Mouse (Mus musculus) neural tube, embryonic 13.5 days (tissue): ENCODE results near the gene Ecel1. TPM values are rescaled to one million over a fixed set of nuclear protein-coding genes. Genes with fewer than 3 reads are reported as not detected.

Source experiments
- ATAC-seq: fragments of 200-750 bp; cut with Nextera tagmentation; 2 replicates; pipeline ENCODE4 v1.8.0; 2017; ENCODE audit warnings: low read depth, mild to moderate bottlenecking, moderate TSS enrichment, moderate library complexity
- H3K27ac ChIP-seq: fragments of 300-500 bp; sonication (generic); replicated peaks from 2 replicates; pipeline ENCODE4 v1.5.1; 2015; ENCODE audit warnings: moderate library complexity, mild to moderate bottlenecking, inconsistent platforms
- H3K27me3 ChIP-seq: fragments of 300-500 bp; sonication (generic); 2 replicates; pipeline ENCODE4 v1.6.1; 2015; ENCODE audit warnings: mild to moderate bottlenecking, inconsistent platforms
- H3K36me3 ChIP-seq: fragments of 300-500 bp; sonication (generic); 2 replicates; pipeline ENCODE4 v1.6.1; 2015; ENCODE audit warnings: mild to moderate bottlenecking, inconsistent platforms
- H3K4me1 ChIP-seq: fragments of 300-500 bp; sonication (generic); replicated peaks from 2 replicates; pipeline ENCODE4 v1.6.1; 2015; ENCODE audit warnings: inconsistent platforms
- H3K4me2 ChIP-seq: fragments of 300-500 bp; sonication (generic); 2 replicates; pipeline ENCODE4 v1.6.1; 2015; ENCODE audit warnings: inconsistent platforms, mild to moderate bottlenecking, moderate library complexity
- H3K4me3 ChIP-seq: fragments of 300-500 bp; sonication (generic); 2 replicates; pipeline ENCODE4 v1.5.1; 2015; ENCODE audit warnings: mild to moderate bottlenecking, inconsistent platforms
- H3K9ac ChIP-seq: fragments of 300-500 bp; sonication (generic); 2 replicates; pipeline ENCODE4 v1.6.1; 2015; ENCODE audit warnings: moderate library complexity, mild to moderate bottlenecking, inconsistent platforms
- H3K9me3 ChIP-seq: fragments of 300-500 bp; sonication (generic); 2 replicates; pipeline ENCODE4 v1.6.1; 2016; ENCODE audit warnings: inconsistent platforms
- WGBS: fragments of 180-500 bp; shearing (Covaris S2); methylation state at CpG from one replicate; pipeline ENCODE4 v1.1.7; 2015; 5-methylcytosine and 5-hydroxymethylcytosine counted together
- polyA plus RNA-seq: library from polyadenylated mRNA; unstranded; fragments of >200 nt; fragmentation: Nextera tagmentation; extraction: Ambion mirVana; gene quantifications from 2 replicates; pipeline ENCODE4 v1.2.1, GENCODE M21; 2015

Gene Ecel1
- polyA plus RNA-seq: 62.4 and 73.8 TPM in 2 replicates

GRCm38 (mm10) chr1:87156199-87156587, at the start of gene Ecel1:
TSS of gene Ecel1 (minus strand) at chr1:87156521.
- Histone ChIP-seq H3K27me3 (peaks cover 94% of the 10 kb centered on the region), H3K9ac (peak within 1 kb of the TSS; percentile 71), H3K4me1 (peaks cover 39% of the 10 kb centered on the region), H3K36me3 (no peaks in the 10 kb centered on the region), H3K9me3 (no peaks in the 10 kb centered on the region), H3K4me2 (peak within 1 kb of the TSS; percentile 62), H3K27ac (peak within 1 kb of the TSS; percentile 57; the same call in 1 of the 2 replicates), H3K4me3 (peak within 1 kb of the TSS; percentile 49)
- ATAC-seq: no peak
- WGBS: under 1% methylated on average over 11 of the region's 12 CpGs

GRCm38 (mm10) chr1:87205502-87205901, 49.2 kb upstream of the Ecel1 start:
- no peaks in the 10 kb centered on the region for H3K4me1 ChIP-seq
- H3K4me3 ChIP-seq: no peak overlapping the region
- no peak overlapping the region for H3K9ac ChIP-seq
- no peak overlapping the region for H3K27ac ChIP-seq
- WGBS: 59% methylated on average over 3 of the region's 3 CpGs
- H3K4me2 ChIP-seq: no peak overlapping the region
- H3K9me3 ChIP-seq: no peaks in the 10 kb centered on the region
- ATAC-seq: no peak
- no peaks in the 10 kb centered on the region for H3K36me3 ChIP-seq
- peaks cover 28% of the 10 kb centered on the region for H3K27me3 ChIP-seq

GRCm38 (mm10) chr1:87205038-87205437, 48.7 kb upstream of the Ecel1 start:
- H3K27me3 ChIP-seq: peaks cover 28% of the 10 kb centered on the region
- no peak overlapping the region for H3K9ac ChIP-seq
- no peak for ATAC-seq
- WGBS: 67% methylated on average over 6 of the region's 6 CpGs
- H3K4me2 ChIP-seq: no peak overlapping the region
- no peak overlapping the region for H3K27ac ChIP-seq
- no peaks in the 10 kb centered on the region for H3K36me3 ChIP-seq
- no peaks in the 10 kb centered on the region for H3K9me3 ChIP-seq
- H3K4me3 ChIP-seq: no peak overlapping the region
- H3K4me1 ChIP-seq: no peaks in the 10 kb centered on the region

- Histone ChIP-seq H3K9me3 (no peaks in the 10 kb centered on the region), H3K9ac (no peak within 1 kb of the TSS), H3K27me3 (peaks cover 28% of the 10 kb centered on the region), H3K4me1 (no peaks in the 10 kb centered on the region), H3K4me2 (no peak within 1 kb of the TSS), H3K27ac (no peak within 1 kb of the TSS), H3K36me3 (no peaks in the 10 kb centered on the region), H3K4me3 (no peak within 1 kb of the TSS)
- 87% methylated on average over 7 of the region's 7 CpGs for whole genome bisulfite sequencing
- ATAC-seq: no peak
Measured at GRCm38 (mm10) chr1:87204465-87204864, 48.1 kb upstream of the Ecel1 start, which contains the start of gene Chrng. TSS of gene Chrng (plus strand) at chr1:87204657.

GRCm38 (mm10) chr1:87203779-87204178, 47.5 kb upstream of the Ecel1 start:
- no peak overlapping the region for H3K4me3 ChIP-seq
- H3K36me3 ChIP-seq: no peaks in the 10 kb centered on the region
- no peak for ATAC-seq
- H3K9me3 ChIP-seq: no peaks in the 10 kb centered on the region
- H3K4me2 ChIP-seq: no peak overlapping the region
- 80% methylated on average over 5 of the region's 5 CpGs for WGBS
- no peaks in the 10 kb centered on the region for H3K4me1 ChIP-seq
- no peak overlapping the region for H3K9ac ChIP-seq
- H3K27me3 ChIP-seq: peaks cover 28% of the 10 kb centered on the region
- no peak overlapping the region for H3K27ac ChIP-seq

GRCm38 (mm10) chr1:87201848-87202247, 45.5 kb upstream of the Ecel1 start:
- Histone ChIP-seq H3K36me3 (no peaks in the 10 kb centered on the region), H3K4me2 (no peak overlapping the region), H3K9me3 (no peaks in the 10 kb centered on the region), H3K4me1 (no peaks in the 10 kb centered on the region), H3K9ac (no peak overlapping the region), H3K27ac (no peak overlapping the region), H3K4me3 (no peak overlapping the region), H3K27me3 (peaks cover 16% of the 10 kb centered on the region)
- ATAC-seq: no peak
- 74% methylated on average over 1 of the region's 1 CpGs for WGBS

GRCm38 (mm10) chr1:87200811-87201210, 44.5 kb upstream of the Ecel1 start:
- Histone ChIP-seq H3K9me3 (no peaks in the 10 kb centered on the region), H3K4me1 (no peaks in the 10 kb centered on the region), H3K9ac (no peak overlapping the region), H3K27me3 (peaks cover 5% of the 10 kb centered on the region), H3K4me2 (no peak overlapping the region), H3K27ac (no peak overlapping the region), H3K4me3 (no peak overlapping the region), H3K36me3 (no peaks in the 10 kb centered on the region)
- WGBS: 83% methylated on average over 2 of the region's 2 CpGs
- no peak for ATAC-seq

- ATAC-seq: no peak
- Histone ChIP-seq H3K4me3 (no peak overlapping the region), H3K4me2 (no peak overlapping the region), H3K36me3 (no peaks in the 10 kb centered on the region), H3K27ac (no peak overlapping the region), H3K4me1 (no peaks in the 10 kb centered on the region), H3K27me3 (no peaks in the 10 kb centered on the region), H3K9ac (no peak overlapping the region), H3K9me3 (no peaks in the 10 kb centered on the region)
- 72% methylated on average over 12 of the region's 12 CpGs for WGBS
Measured at GRCm38 (mm10) chr1:87198119-87199065, 42.1 kb upstream of the Ecel1 start.

- Histone ChIP-seq H3K9me3 (no peaks in the 10 kb centered on the region), H3K4me3 (no peak overlapping the region), H3K9ac (no peak overlapping the region), H3K4me2 (no peak overlapping the region), H3K4me1 (no peaks in the 10 kb centered on the region), H3K27ac (no peak overlapping the region), H3K27me3 (no peaks in the 10 kb centered on the region), H3K36me3 (no peaks in the 10 kb centered on the region)
- ATAC-seq: no peak
- 85% methylated on average over 9 of the region's 9 CpGs for WGBS
Measured at GRCm38 (mm10) chr1:87197296-87197695, 41.0 kb upstream of the Ecel1 start.

- no peaks in the 10 kb centered on the region for H3K9me3 ChIP-seq
- no peak within 1 kb of the TSS for H3K4me2 ChIP-seq
- H3K27me3 ChIP-seq: peaks cover 34% of the 10 kb centered on the region
- peaks cover 9% of the 10 kb centered on the region for H3K4me1 ChIP-seq
- no peak within 1 kb of the TSS for H3K27ac ChIP-seq
- ATAC-seq: no peak
- H3K9ac ChIP-seq: no peak within 1 kb of the TSS
- WGBS: 32% methylated on average over 4 of the region's 4 CpGs
- no peaks in the 10 kb centered on the region for H3K36me3 ChIP-seq
- H3K4me3 ChIP-seq: no peak within 1 kb of the TSS
Measured at GRCm38 (mm10) chr1:87190429-87190828, 34.1 kb upstream of the Ecel1 start, which contains the start of gene Chrnd. TSS of gene Chrnd (plus strand) at chr1:87190607.

- ATAC-seq: no peak; the same call in 1 of the 2 replicates
- Histone ChIP-seq H3K4me3 (peak overlapping the region; percentile 49), H3K27ac (no peak overlapping the region), H3K4me2 (peak overlapping the region; percentile 90), H3K4me1 (peaks cover 26% of the 10 kb centered on the region), H3K27me3 (peaks cover 69% of the 10 kb centered on the region), H3K36me3 (no peaks in the 10 kb centered on the region), H3K9ac (peak overlapping the region; percentile 61), H3K9me3 (no peaks in the 10 kb centered on the region)
- under 1% methylated on average over 15 of the region's 15 CpGs for WGBS
Measured at GRCm38 (mm10) chr1:87187037-87187355, 30.7 kb upstream of the Ecel1 start.

GRCm38 (mm10) chr1:87186261-87187036, 30.1 kb upstream of the Ecel1 start:
- ATAC-seq: peak; percentile 60
- peaks cover 26% of the 10 kb centered on the region for H3K4me1 ChIP-seq
- H3K4me3 ChIP-seq: peak overlapping the region; percentile 49
- H3K27me3 ChIP-seq: peaks cover 71% of the 10 kb centered on the region
- peak overlapping the region; percentile 61 for H3K9ac ChIP-seq
- H3K36me3 ChIP-seq: no peaks in the 10 kb centered on the region
- 2% methylated on average over 54 of the region's 54 CpGs for WGBS
- H3K27ac ChIP-seq: no peak overlapping the region
- peak overlapping the region; percentile 90 for H3K4me2 ChIP-seq
- no peaks in the 10 kb centered on the region for H3K9me3 ChIP-seq
